Mouse (Mus musculus): ENCODE data around the gene Tomm40.

The Tomm40 gene

DNA sequence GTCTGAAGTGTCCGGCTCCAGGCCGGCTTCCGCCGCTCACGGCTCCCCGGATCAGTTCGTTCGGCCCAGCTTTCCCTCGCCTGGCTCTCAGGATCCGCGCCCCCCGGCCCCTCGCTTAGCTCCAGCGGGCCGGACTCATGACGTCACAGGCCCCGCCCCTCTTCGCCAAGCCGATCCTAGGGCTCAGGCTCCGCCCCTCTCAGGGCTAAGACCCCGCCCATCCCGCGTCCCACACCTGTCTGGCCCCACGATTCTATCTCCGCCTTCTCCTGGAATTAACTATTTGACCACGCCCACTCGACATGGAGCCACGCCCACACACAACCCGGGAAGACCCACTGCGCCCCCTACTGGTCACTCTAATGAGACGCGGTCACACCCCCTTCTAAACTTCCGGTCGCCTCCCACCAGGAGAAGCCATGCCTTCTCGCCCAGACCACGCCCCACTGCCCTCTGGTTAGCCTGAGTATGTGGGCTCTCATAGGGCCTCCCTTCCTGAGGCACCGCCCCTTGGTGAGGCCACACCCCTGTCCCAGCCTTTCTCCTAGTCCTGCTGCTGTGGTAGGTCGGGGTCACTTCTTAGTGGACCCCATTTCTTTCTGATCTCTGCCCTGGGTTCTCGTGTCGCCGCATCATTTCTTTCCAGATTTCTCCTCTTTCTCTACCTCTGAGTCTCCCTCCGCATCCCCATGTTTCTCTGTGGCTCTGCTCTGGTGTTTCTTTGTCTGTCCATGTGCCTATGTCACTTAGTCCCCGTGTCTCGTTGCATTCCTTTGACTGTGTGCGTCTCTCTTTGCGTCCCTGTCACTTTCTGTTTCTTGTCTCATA lies 34.4 kb upstream of the Tomm40 start:
- CTCF ChIA-PET, result interaction anchor here (0.5 to 4.3 kb wide), 43 partner anchors 9 to 458 kb away, joined by 3 to 41 read pairs (median 4); partner anchors contain the start of genes Tomm40 (in 2 of the 4), Cblc (in 1 of the 4) and Exoc3l2 (in 1 of the 4)
- POLR2A ChIA-PET, result interaction anchor here (0.5 to 2.6 kb wide), 42 partner anchors 8 to 323 kb away, joined by 3 to 29 read pairs (median 4); partner anchors contain the start of genes Apoe (in 3 of the 4), Bcam (in 2 of the 4), Clptm1 (in 1 of the 4) and Tomm40 (in 1 of the 4)

GRCm38 (mm10) chr7:19748219-19749195 lies 33.3 kb upstream of the Tomm40 start:
- POLR2A ChIA-PET, result interaction anchor here in 3 of 4 experiments (0.6 to 2.6 kb wide), 40 partner anchors 8 to 162 kb away, joined by 3 to 29 read pairs (median 4); partner anchors contain the start of genes Apoe (in 2 of the 3), Bcam (in 2 of the 3), Apoc1 (in 1 of the 3) and Clptm1 (in 1 of the 3)
- CTCF ChIA-PET, result interaction anchor here (0.5 to 3.4 kb wide), 33 partner anchors 8 to 457 kb away, joined by 3 to 41 read pairs (median 4); partner anchors contain the start of genes Tomm40 (in 2 of the 4), Cblc (in 1 of the 4) and Exoc3l2 (in 1 of the 4)

DNA sequence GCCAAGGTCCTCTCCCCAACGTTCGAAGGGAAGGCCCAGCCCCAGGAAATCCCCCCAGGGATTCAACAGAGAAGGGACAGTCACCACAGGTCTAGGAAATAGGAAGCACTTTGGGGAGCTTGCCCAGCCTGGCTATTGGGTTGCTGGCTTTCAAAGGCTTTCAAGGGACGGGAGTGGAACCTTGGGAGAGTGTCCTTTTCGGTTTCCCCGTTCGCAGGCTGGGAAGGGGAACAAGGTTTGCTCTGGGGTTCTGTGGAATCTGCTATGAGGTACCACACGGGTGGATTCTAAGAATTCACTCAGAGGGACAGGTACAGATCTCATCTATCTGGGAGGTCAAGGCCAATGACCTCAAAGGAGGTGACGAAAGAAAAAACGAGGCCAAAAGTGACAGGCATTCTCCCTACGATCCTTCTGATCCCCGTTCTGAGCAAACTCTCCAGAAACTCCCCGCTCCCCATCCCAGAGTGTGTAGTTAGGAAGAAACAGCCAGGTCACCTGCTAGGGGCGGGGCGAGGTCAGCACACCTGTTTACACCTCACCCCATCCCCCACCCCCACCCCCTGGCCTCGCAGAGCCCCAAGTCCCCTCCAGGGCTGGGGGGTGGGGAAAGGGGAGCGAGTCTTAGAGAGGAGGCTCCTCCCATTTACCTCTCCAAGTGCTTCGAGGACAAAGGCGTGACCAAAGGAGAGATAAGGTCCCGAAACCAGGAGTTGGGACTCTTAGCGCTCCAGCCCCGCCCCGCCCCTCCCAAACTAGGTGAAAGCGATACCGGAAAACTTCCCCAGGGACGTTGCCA lies 32.4 kb upstream of the Tomm40 start:
- ChIA-PET POLR2A (interaction anchor here in 2 of 4 experiments (0.6 to 2.6 kb wide), 16 partner anchors 12 to 161 kb away, joined by 3 to 23 read pairs (median 5); partner anchors contain the start of genes Bcam (in 2 of the 2), Apoc1 (in 1 of the 2), Apoe (in 1 of the 2) and Clptm1 (in 1 of the 2)), CTCF (interaction anchor here in 3 of 4 experiments (0.7 to 2.1 kb wide), 3 partner anchors 53 to 154 kb away, joined by 3 to 17 read pairs (median 4); no protein-coding TSS in a partner anchor)

DNA sequence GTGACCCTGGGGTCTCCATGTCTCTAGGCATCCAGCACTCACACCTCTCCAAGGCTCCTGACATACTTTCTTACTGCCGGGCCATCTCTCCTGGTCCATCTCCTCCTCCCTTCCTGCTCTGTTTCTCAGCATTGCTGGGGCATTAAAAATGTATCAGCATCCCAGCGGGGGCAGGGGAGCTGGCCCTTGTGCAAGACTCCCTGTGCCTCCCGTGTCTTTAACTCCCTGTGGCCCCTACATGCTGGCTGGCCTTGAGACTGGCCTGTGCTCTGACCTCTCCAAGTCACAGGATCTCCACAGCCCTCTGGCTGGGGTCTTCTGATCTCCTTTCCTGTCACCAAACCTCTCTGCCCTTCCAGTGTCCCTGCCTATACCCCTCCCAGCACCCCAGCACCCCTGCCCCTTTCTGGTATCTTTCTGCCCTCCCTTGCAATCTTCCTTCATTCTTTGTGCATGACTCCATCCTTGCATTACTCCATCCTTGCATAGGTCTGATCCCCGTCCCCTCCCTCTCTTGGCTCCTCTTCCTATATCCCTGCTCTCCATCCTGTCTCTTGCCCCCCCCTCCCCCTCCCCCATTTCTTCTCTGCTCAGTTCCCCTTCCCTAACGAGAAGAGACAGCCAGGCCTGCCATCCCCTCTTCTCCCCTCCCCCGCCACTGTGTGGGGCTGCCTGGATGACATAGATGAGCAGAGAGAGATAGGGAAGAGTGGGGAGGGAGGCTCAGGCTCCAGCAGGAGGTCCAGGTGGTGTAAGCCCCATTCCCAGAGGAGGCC lies 31.4 kb upstream of the Tomm40 start:
- ChIA-PET CTCF (interaction anchor here in 1 of 4 experiments (0.8 kb wide), 1 partner anchor 223 kb away, joined by 4 read pairs; no protein-coding TSS in a partner anchor), POLR2A (interaction anchor here in 2 of 4 experiments (0.6 to 7.3 kb wide), 4 partner anchors 24 to 72 kb away, joined by 3 to 70 read pairs (median 5); partner anchors contain the start of genes Apoe (in 1 of the 2) and Bcam (in 1 of the 2))

DNA sequence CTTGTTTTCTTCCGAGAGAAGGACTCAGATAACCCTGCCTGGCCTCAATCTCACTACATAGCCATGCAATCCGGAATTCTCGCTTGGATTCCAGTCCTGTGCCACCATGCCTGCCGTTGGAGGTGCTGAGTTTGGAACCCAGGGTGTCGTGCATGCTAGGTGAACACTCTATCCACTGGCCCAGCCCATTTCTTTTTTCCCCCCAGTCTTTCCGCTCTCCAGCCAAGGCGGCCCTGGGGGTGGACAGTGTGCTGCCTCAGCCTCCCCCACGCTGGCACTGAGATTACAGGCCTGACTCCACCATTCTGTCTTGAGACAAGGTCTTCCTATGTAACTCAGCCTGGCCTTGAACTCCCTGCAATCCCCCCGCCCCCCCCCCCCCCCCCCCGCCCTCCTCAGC lies 30.7 kb upstream of the Tomm40 start:
- POLR2A ChIA-PET, result interaction anchor here in 2 of 4 experiments (1.4 to 7.3 kb wide), 3 partner anchors 14 to 78 kb away, joined by 5 to 70 read pairs (median 6); partner anchors contain the start of gene Apoe (in 1 of the 2)
- CTCF ChIA-PET, result interaction anchor here in 1 of 4 experiments (0.8 kb wide), 1 partner anchor 223 kb away, joined by 4 read pairs; no protein-coding TSS in a partner anchor

- ChIA-PET POLR2A (interaction anchor here (0.6 to 7.3 kb wide), 12 partner anchors 9 to 155 kb away, joined by 3 to 70 read pairs (median 4); partner anchors contain the start of genes Apoe (in 2 of the 4) and Tomm40 (in 1 of the 4)), CTCF (interaction anchor here in 2 of 4 experiments (0.6 to 1.0 kb wide), 3 partner anchors 11 to 172 kb away, joined by 3 read pairs; no protein-coding TSS in a partner anchor)
These were observed 29.6 kb upstream of the Tomm40 start for GRCm38 (mm10) chr7:19744590-19745385.

- POLR2A ChIA-PET, result interaction anchor here in 2 of 4 experiments (1.8 to 7.3 kb wide), 4 partner anchors 26 to 46 kb away, joined by 4 to 70 read pairs (median 54); partner anchors contain the start of genes Tomm40 (in 2 of the 2) and Apoe (in 1 of the 2)
- CTCF ChIA-PET, result interaction anchor here in 2 of 4 experiments (1.0 to 1.3 kb wide), 2 partner anchors 75 to 384 kb away, joined by 3 to 4 read pairs; no protein-coding TSS in a partner anchor
These were observed 28.6 kb upstream of the Tomm40 start for GRCm38 (mm10) chr7:19743791-19744190.

- POLR2A ChIA-PET, result interaction anchor here (0.7 to 7.3 kb wide), 38 partner anchors 8 to 379 kb away, joined by 3 to 70 read pairs (median 7); partner anchors contain the start of genes Apoe (in 2 of the 4), Nectin2 (in 2 of the 4), Tomm40 (in 2 of the 4) and Apoc1 (in 1 of the 4)
- CTCF ChIA-PET, result interaction anchor here in 3 of 4 experiments (0.6 to 2.6 kb wide), 15 partner anchors 11 to 153 kb away, joined by 3 to 41 read pairs (median 6); partner anchors contain the start of gene Tomm40 (in 1 of the 3)
These were observed 27.2 kb upstream of the Tomm40 start for GRCm38 (mm10) chr7:19742468-19742867.

- ChIA-PET POLR2A (interaction anchor here (0.5 to 7.3 kb wide), 92 partner anchors 8 to 857 kb away, joined by 3 to 70 read pairs (median 5); partner anchors contain the start of genes Apoe (in 3 of the 4), Bcam (in 3 of the 4), Tomm40 (in 3 of the 4) and Bcl3 (in 2 of the 4)), CTCF (interaction anchor here (0.5 to 3.2 kb wide), 51 partner anchors 8 to 336 kb away, joined by 3 to 41 read pairs (median 4); partner anchors contain the start of genes Cblc (in 3 of the 4), Bcam (in 2 of the 4), Nectin2 (in 2 of the 4) and Tomm40 (in 2 of the 4))
These were observed 26.2 kb upstream of the Tomm40 start for GRCm38 (mm10) chr7:19741329-19742031.

DNA sequence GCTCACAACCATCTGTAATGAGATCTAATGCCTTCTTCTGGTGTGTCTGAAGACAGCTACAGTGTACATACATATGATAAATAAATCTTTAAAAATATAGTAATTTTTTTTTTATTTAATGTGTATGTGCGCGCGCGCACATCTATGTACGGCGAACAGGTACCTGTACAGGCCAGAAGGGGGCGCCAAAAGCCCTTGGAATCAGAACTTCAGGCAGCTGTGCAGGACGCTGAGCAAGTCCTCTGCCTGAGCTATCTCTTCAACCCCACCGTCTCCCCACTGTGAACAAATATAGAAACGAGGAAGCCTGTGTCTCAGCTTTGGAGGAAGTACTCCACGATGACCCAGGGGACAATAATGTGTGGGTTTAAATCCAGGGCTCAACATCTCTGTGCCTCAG lies 25.0 kb upstream of the Tomm40 start:
- POLR2A ChIA-PET, result interaction anchor here in 3 of 4 experiments (0.6 to 7.3 kb wide), 36 partner anchors 9 to 167 kb away, joined by 3 to 70 read pairs (median 8); partner anchors contain the start of genes Apoe (in 2 of the 3), Bcam (in 2 of the 3), Tomm40 (in 2 of the 3) and Nectin2 (in 1 of the 3)
- CTCF ChIA-PET, result interaction anchor here (0.6 to 3.2 kb wide), 51 partner anchors 9 to 378 kb away, joined by 3 to 41 read pairs (median 4); partner anchors contain the start of genes Bcam (in 2 of the 4), Cblc (in 2 of the 4), Nectin2 (in 2 of the 4) and Apoe (in 1 of the 4)

GRCm38 (mm10) chr7:19738771-19739170 lies 23.5 kb upstream of the Tomm40 start:
- POLR2A ChIA-PET, result interaction anchor here in 2 of 4 experiments (1.3 to 6.3 kb wide), 4 partner anchors 22 to 52 kb away, joined by 3 to 50 read pairs (median 12); partner anchors contain the start of gene Tomm40 (in 1 of the 2)
- CTCF ChIA-PET, result interaction anchor here in 1 of 4 experiments (3.2 kb wide), 1 partner anchor 11 kb away, joined by 10 read pairs; no protein-coding TSS in a partner anchor

DNA sequence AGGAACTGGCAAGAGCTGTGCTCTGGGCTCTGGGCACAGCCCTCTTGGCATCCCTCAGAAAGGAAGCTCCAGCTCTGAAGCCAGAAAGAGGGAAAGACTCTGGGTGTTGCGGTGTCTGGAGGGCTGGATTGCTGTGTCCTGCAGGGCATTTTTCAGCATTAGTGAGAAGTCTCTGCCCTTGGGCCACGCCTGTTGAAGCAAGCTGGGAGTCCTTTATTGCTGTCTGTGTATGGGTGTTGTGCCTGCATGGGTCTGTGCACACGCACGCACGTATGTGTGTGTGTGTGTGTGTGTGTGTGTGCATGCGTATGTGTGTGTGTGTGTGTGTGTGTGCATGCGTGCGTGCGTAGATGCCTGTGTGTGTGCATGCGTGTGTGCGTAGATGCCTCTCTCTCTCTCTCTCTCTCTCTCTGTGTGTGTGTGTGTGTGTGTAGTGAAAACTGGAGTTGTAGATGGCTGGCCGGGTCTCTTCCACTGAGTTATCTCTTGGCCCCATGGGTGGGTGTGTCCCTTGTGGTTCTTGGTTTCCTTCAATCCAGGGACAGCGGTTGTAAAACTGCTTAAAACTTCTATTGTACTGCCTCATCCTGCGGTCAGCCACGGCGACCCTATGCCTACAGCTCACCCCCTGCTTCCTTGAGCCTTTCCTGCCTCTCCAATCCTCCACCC lies 21.3 kb upstream of the Tomm40 start:
- POLR2A ChIA-PET, result interaction anchor here in 3 of 4 experiments (0.6 to 2.3 kb wide), 8 partner anchors 12 to 39 kb away, joined by 3 to 12 read pairs (median 6); partner anchors contain the start of genes Tomm40 (in 2 of the 3) and Apoe (in 1 of the 3)
- CTCF ChIA-PET, result interaction anchor here in 3 of 4 experiments (0.6 to 1.5 kb wide), 6 partner anchors 13 to 192 kb away, joined by 3 to 7 read pairs (median 3); partner anchors contain the start of genes Cblc (in 1 of the 3) and Tomm40 (in 1 of the 3)

All from embryonic stem cell, embryonic (primary cell).